Mouse (Mus musculus) kidney, postnatal 4 days (tissue): ENCODE results near the gene Olfr1090.

Experiments
- DNase-seq, 2 experiments: peaks; one replicate each; pipeline ENCODE4 v3.0.0; 2021; ENCODE audit warnings: mixed read lengths in 2 of 2

Olfr1090 gene

DNA sequence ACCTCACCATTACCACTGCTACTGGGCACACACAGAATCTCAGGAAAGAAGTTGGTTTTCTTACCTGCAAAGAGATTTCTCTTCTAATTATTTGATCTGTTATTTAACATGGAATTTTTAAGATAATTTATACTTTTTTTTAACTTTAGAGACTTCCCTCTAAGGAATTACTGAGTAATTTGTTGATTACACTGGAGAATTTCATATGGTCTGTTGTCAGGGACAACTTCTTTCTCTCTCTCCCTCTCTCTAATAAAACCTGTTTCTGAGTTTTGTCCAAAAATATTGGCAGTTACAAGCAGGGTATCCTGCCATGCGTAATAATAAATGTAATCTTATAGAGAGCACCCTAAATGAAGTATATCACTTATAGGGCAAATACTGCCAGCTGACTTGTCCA lies at the start of gene Olfr1090:
Gene Olfr1090 (minus strand): TSS at position 101 of the 400 bp plus-strand sequence.
- no peak for DNase-seq

DNA sequence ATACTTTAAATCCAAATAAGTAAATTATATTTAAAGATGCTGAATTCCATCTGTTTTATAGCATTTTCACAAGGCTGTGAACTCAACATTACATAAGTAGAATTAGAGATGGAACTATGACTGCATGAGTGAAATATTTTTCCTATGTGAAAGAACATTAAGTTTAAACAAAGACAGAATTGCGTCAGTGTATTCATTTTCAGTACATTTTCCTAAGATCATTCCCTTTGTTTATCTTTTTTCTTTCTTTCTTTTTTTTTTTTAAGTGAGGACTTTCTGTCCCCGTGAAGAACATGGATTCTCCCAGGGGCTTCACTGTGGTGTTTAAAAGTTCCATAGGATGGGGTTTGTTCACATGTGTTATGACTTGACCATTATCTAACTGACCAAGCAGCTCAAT lies 23.4 kb upstream of the Olfr1090 start, which contains the start of gene Olfr1093:
Gene Olfr1093 (plus strand): TSS at position 301 of the 400 bp plus-strand sequence.
- no peak for DNase-seq

DNA sequence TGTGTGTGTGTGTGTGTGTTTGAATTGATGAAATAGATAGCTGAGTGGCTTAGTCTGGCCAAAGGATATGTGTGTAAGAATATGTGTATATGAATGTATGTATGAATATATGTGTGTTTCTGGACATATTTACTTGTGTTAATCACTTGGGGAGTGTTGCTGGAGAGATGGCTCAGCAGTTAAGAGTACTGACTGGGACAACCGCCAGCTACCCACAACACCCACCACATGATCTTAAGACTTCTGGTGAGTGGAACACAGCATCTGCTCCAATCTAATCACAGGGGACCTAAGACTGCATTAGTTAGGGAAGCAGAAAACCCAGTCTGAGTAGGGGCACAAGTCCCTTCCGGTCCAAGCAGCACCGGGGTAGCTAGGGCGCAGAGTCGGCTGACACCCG lies 2.3 kb upstream of the Olfr1090 start:
- no peak for DNase-seq

DNA sequence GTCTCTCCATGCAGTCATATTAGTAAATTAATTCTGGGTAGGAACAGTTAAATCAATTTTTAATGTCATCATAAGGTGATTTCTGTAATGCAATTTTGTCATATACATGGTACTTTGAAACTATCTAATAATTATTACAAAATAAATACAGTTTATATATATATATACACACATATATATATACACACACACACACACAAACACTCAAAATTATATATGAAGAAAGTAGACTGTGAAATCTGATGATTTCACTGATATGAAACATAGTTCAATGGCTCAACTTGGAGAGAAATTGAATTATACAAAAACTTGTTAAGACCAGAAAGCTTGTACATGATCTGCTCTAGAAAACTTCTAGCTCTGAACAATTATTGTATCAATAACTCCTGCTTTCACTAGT lies 25.2 kb downstream of the Olfr1090 start, which contains the start of gene Olfr1089:
Gene Olfr1089 (minus strand): TSS at position 101 of the 400 bp plus-strand sequence.
- no peak for DNase-seq
